Mouse (Mus musculus) forebrain, embryonic 16.5 days (tissue): ENCODE data around the gene Slc12a9. TPM values are rescaled to one million over a fixed set of nuclear protein-coding genes. Genes with fewer than 3 reads are reported as not detected.
"Not testable (repeated sequence)": the region's sequence is repeated elsewhere in the genome, so short reads cannot be mapped to it uniquely, and the experiment has no call there.

Experiments
- ATAC-seq: fragments of 200-750 bp; cut with Nextera tagmentation; 2 replicates; pipeline ENCODE4 v1.8.0; 2017; ENCODE audit warnings: mild to moderate bottlenecking, moderate library complexity
- H3K27ac ChIP-seq: fragments of 300-500 bp; sonication (generic); 2 replicates; pipeline ENCODE4 v1.5.1; 2014; ENCODE audit warnings: low read length, control low read depth
- H3K27me3 ChIP-seq: fragments of 300-500 bp; sonication (generic); replicated peaks from 2 replicates; pipeline ENCODE4 v1.6.1; 2014; ENCODE audit warnings: low read length; ENCODE audit not compliant: control insufficient read depth, insufficient read depth
- H3K36me3 ChIP-seq: fragments of 300-500 bp; sonication (generic); 2 replicates; pipeline ENCODE4 v1.6.1; 2014; ENCODE audit not compliant: control insufficient read depth, insufficient read depth
- H3K4me1 ChIP-seq: fragments of 300-500 bp; sonication (generic); replicated peaks from 2 replicates; pipeline ENCODE4 v1.6.1; 2014; ENCODE audit warnings: low read length; ENCODE audit not compliant: control insufficient read depth, insufficient read depth
- H3K4me2 ChIP-seq: fragments of 300-500 bp; sonication (generic); 2 replicates; pipeline ENCODE4 v1.6.1; 2014; ENCODE audit warnings: mild to moderate bottlenecking, low read length, control low read depth
- H3K4me3 ChIP-seq: fragments of 300-500 bp; sonication (generic); replicated peaks from 2 replicates; pipeline ENCODE4 v1.5.1; 2014; ENCODE audit warnings: mild to moderate bottlenecking, low read length, control low read depth
- H3K9ac ChIP-seq: fragments of 300-500 bp; sonication (generic); replicated peaks from 2 replicates; pipeline ENCODE4 v1.6.1; 2014; ENCODE audit warnings: low read depth, low read length, control low read depth
- H3K9me3 ChIP-seq: fragments of 300-500 bp; sonication (generic); 2 replicates; pipeline ENCODE4 v1.6.1; 2016; ENCODE audit warnings: low read length; ENCODE audit not compliant: control insufficient read depth
- WGBS: fragments of 180-500 bp; shearing (Covaris S2); extraction: QIAGEN DNeasy Blood & Tissue Kit; methylation state at CpG from one replicate; pipeline ENCODE4 v1.1.7; 2014; 5-methylcytosine and 5-hydroxymethylcytosine counted together
- polyA plus RNA-seq: library from polyadenylated mRNA; unstranded; fragments of >200 nt; fragmentation: Nextera tagmentation; extraction: Ambion mirVana; gene quantifications from 2 replicates; pipeline ENCODE4 v1.2.1, GENCODE M21; 2015

Slc12a9 gene
- polyA plus RNA-seq, 1 experiment from 2014 or later: 26.0 TPM

DNA sequence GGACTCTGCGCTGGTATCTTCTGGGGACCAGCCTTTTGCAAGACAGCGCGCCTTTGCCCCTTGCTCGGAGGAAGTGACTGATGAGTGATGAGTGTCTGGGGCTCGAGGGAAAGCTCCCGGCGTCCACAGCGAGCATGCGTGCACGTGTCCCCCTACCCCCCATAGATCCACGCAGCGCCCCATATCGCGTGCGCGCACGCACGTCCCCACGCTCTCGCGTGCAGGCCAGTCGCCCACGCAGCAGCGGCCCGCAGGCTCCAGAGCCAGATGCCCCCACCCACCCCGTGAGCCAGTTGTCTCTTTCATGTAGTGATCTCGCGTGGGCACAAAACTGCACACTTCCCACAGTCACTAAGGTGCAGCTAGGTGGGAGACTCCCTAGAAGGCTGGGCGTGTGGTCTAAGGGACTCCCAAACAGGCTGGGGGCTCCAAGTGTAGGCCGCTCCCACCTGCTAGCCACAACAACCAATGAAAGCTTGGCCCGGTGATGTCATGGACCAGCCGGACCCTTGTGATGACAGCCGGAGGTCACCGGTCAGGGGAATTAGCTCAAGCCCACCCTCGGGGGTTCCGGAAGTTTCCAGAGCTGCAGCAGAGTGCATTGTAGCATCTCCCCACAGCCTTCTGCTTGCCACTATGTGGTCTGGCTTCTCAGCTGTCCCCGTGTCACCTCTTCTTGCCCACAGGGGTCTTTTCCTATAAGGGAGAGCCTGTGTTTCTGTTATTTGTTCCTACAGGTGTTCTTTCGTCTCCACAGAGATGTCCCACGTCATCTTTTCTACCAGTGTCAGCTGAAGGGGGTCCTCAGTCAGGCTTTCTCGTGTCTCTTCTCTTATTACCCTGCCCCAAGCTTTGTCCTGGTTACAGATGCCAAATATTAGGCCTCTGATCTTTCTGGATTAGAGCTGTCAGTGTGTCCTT is 46.1 kb downstream of the Slc12a9 start, which contains the start of gene Ache:
Gene Ache (plus strand): TSS at position 488 of the 921 bp plus-strand sequence.
- WGBS: 0% methylated on average over 40 of the region's 40 CpGs

DNA sequence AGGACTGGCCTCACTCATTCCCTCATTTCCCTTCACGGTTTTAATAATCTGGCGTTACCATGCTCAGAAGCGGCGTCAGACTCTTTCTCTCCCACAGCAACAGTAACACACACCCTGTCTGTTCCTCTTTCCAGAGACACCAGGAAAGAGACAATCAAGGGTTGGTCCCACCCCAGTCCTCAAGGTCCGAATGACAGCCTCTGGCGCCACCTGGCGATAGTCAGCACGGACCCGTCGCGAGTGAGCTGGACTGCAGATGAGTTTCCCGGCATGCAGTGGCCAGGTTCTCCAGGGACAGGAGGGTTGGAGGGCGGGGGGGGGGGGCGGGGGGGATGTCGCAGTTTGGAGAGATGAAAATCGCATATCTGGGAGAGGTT is 46.8 kb downstream of the Slc12a9 start:
- H3K9me3 ChIP-seq: no peaks in the 10 kb centered on the region
- peak overlapping the region; percentile 96 for H3K4me2 ChIP-seq
- peak overlapping the region; percentile 55 for H3K4me3 ChIP-seq
- H3K27me3 ChIP-seq: peaks cover 21% of the 10 kb centered on the region
- peak; percentile 75 for ATAC-seq
- peak overlapping the region; percentile 52; the same call in 1 of the 2 replicates for H3K9ac ChIP-seq
- peaks cover 28% of the 10 kb centered on the region for H3K4me1 ChIP-seq
- H3K36me3 ChIP-seq: no peaks in the 10 kb centered on the region
- H3K27ac ChIP-seq: no peak overlapping the region
- WGBS: under 1% methylated on average over 16 of the region's 16 CpGs

More for the DNA sequence above, 46.1 kb downstream of the Slc12a9 start, which contains the start of gene Ache:
- Histone ChIP-seq H3K4me2 (peak within 1 kb of the TSS; percentile 96), H3K36me3 (no peaks in the 10 kb centered on the region), H3K27me3 (peaks cover 21% of the 10 kb centered on the region), H3K9me3 (no peaks in the 10 kb centered on the region), H3K4me1 (peaks cover 28% of the 10 kb centered on the region), H3K9ac (peak within 1 kb of the TSS; percentile 52), H3K4me3 (peak within 1 kb of the TSS; percentile 55), H3K27ac (peak within 1 kb of the TSS; percentile 44; the same call in 1 of the 2 replicates)
- ATAC-seq: peak; percentile 55

DNA sequence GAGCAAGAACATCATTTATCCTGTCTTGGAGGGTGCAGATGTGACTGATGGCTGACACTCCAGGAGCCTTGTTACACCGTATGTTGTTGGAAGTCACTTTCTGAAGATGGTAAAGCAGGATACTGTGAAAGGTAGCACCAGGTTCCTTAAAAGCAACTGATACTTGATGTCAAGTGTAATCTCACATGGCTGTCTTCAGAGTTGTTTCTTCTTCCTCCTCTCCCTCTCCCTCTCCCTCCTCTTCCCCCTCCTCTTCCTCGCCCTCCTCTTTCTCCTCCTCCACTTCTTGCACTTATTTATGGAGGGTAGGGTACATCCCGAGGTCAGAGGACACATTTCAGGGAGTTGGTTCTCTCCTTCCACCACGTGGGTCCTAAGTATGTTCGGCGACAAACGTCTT is 47.4 kb downstream of the Slc12a9 start:
- no peak overlapping the region for H3K27ac ChIP-seq
- H3K36me3 ChIP-seq: no peaks in the 10 kb centered on the region
- no peak overlapping the region for H3K9ac ChIP-seq
- H3K4me2 ChIP-seq: no peak overlapping the region
- H3K4me1 ChIP-seq: peaks cover 28% of the 10 kb centered on the region
- H3K9me3 ChIP-seq: no peaks in the 10 kb centered on the region
- peaks cover 21% of the 10 kb centered on the region for H3K27me3 ChIP-seq
- ATAC-seq: no peak
- no peak overlapping the region for H3K4me3 ChIP-seq
- WGBS: 68% methylated on average over 7 of the region's 7 CpGs

DNA sequence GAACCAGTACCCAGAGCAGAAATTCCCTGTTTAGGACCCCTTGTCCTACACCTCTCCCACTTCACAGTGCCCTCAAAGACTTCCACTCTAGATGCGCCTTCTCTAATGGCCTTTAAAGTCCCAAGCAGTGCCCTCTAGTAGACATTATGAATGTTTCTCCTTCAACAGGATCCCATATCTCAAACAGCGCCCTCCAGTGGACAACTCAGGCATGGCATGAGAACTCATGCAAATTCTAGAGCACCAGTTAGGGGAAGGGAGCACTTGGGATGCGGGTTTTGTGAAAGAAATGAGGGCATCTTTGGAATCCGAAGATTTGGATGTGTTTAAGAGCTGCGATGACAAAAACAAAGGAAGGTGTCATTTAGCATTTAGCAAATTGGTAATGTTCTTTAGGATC is 48.4 kb downstream of the Slc12a9 start:
- WGBS: 64% methylated on average over 5 of the region's 5 CpGs
- ATAC-seq: no peak

DNA sequence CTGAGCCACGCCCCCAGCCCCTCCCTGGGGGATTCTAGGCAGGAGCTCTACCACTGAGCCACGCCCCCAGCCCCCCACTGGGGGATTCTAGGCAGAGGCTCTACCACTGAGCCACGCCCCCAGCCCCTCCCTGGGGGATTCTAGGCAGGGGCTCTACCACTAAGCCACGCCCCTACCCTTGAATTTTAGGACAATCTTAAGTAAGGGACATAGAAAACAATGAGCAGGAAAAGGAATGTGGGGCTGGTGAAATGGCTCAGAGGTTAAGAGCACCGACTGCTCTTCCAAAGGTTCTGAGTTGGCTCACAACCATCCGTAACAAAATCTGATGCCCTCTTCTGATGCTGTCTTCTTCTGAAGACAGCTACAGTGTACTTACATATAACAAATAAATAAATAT is 49.0 kb downstream of the Slc12a9 start:
- H3K9ac ChIP-seq, H3K9me3 ChIP-seq, ATAC-seq, H3K36me3 ChIP-seq, H3K27me3 ChIP-seq, H3K4me2 ChIP-seq, H3K27ac ChIP-seq, H3K4me3 ChIP-seq: not testable (repeated sequence)
- peaks cover 28% of the 10 kb centered on the region for H3K4me1 ChIP-seq
- 91% methylated on average over 4 of the region's 6 CpGs for WGBS

More for the DNA sequence above, 48.4 kb downstream of the Slc12a9 start:
- Histone ChIP-seq H3K4me2 (no peak overlapping the region), H3K27me3 (peaks cover 16% of the 10 kb centered on the region), H3K4me1 (peaks cover 28% of the 10 kb centered on the region), H3K27ac (no peak overlapping the region), H3K36me3 (no peaks in the 10 kb centered on the region), H3K4me3 (no peak overlapping the region), H3K9me3 (no peaks in the 10 kb centered on the region), H3K9ac (no peak overlapping the region)

DNA sequence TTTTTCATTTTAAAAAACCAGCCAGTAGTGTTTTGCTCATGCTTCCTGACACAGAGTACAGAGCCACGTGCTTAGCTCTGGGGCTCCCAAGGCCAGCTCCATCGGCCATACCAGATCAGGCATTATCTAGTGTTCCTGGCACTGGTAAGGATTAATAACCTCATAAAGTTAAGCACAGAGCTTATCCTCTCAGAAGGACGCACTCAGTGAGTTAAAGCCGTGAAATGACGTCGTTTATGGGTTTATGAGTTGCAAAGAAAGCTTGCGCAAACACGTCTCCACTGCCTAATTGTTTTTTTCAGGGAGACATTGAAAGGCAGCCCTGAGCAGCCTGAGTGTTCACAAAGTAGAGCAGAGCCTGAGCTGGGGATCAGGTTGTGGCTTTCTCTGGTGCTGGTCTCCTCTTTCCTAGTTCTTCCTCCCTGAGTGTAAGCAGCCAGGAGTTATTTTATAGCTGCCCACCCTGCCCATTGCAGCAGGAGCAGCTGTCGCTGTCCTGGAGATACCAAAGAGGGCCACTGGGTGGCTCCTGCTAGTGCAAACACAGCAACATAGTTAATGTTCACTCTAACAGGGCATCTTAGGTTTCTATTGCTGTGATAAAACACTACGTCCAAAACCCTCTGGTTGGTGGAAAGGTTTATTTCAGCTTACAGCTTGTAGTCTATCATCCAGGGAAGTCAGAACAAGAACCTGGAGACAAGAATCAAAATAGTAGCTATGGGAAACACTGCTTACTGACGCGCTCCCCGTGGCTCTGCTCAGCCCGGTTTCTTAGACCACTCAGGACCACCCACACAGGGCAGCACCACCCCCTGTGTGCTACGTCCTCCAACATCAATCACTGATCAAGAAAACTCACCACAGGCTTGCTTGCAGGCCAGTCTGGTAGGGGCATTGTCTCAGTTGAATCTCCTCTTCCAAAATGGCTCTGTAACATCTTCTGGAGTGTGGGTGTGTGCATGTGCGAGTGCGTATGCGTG is 55.7 kb downstream of the Slc12a9 start:
- no peaks in the 10 kb centered on the region for H3K36me3 ChIP-seq
- no peaks in the 10 kb centered on the region for H3K27me3 ChIP-seq
- H3K4me3 ChIP-seq: no peak overlapping the region
- no peak overlapping the region for H3K9ac ChIP-seq
- H3K4me1 ChIP-seq: no peaks in the 10 kb centered on the region
- no peak for ATAC-seq
- no peak overlapping the region for H3K27ac ChIP-seq
- WGBS: 50% methylated on average over 18 of the region's 18 CpGs
- H3K4me2 ChIP-seq: no peak overlapping the region
- no peaks in the 10 kb centered on the region for H3K9me3 ChIP-seq

DNA sequence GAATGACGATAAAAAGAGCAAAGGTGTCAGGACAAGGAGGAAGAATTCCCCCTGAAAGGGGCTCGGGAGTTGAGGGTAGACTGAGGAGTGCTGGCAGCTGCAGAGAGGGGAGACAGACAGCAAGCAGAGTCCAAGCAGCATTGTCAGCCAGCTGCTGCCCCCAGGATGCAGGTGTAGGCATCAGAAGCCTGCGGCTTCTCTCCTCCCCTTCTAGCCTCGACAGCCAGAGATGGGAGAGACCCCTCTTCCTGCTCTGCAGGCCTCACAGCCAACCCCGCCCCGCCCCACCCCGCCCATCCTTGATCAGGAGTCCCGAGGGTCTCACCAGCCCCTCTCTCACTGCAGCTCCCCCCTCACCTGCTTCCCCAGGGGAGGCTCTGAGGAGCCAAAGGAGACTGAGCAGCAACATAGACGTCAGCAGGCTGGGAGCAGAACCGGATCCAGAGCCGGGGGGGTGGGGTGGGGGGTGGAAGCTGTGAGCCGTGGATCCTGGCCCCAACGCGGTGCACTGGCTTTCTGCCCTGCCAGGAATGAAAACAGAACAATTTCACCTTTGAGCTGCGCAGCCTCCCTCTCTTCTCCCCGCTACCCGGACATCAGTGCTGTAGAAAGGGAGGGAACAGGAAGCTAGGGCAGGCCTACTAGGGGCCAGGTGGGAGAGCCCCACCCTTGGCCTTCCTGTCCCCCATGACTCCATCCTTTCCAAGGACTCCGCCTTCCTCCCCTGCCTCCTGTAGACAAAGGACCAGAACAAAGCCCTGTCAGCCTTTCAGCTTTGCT is 65.1 kb downstream of the Slc12a9 start:
- Histone ChIP-seq H3K4me2 (no peak overlapping the region), H3K9ac (peak overlapping the region; percentile 9; the same call in 1 of the 2 replicates), H3K9me3 (no peaks in the 10 kb centered on the region), H3K36me3 (no peaks in the 10 kb centered on the region), H3K4me3 (no peak overlapping the region), H3K4me1 (no peaks in the 10 kb centered on the region), H3K27me3 (no peaks in the 10 kb centered on the region), H3K27ac (no peak overlapping the region)
- WGBS: 29% methylated on average over 7 of the region's 18 CpGs
- ATAC-seq: no peak

DNA sequence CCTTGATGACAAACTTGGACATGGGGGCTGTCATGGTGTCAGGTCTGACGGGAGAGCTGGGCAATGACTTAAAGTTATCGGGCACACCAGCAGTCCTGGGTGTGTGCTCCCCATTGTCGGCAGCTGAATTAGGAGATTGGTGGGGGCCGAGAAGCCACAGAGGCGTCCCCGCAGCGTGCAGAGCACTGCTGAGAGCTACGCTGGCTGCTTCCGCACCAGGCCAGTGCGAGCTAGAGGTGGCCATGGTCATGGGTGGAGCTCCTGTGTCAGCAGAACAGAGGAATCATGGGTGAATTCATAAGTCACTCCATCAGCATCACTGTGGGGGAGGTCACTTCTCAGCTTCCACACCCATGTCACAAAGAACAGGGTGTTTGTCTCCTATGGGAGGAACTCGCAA is 68.6 kb downstream of the Slc12a9 start:
- H3K27me3 ChIP-seq: no peaks in the 10 kb centered on the region
- H3K4me2 ChIP-seq: no peak overlapping the region
- no peak overlapping the region for H3K27ac ChIP-seq
- ATAC-seq: no peak
- no peaks in the 10 kb centered on the region for H3K36me3 ChIP-seq
- no peak overlapping the region for H3K4me3 ChIP-seq
- H3K9me3 ChIP-seq: no peaks in the 10 kb centered on the region
- no peak overlapping the region for H3K9ac ChIP-seq
- 90% methylated on average over 11 of the region's 11 CpGs for WGBS
- H3K4me1 ChIP-seq: no peaks in the 10 kb centered on the region
